13 mouse cellular contexts compared by ENCODE assay signal in the genomic region with DNA sequence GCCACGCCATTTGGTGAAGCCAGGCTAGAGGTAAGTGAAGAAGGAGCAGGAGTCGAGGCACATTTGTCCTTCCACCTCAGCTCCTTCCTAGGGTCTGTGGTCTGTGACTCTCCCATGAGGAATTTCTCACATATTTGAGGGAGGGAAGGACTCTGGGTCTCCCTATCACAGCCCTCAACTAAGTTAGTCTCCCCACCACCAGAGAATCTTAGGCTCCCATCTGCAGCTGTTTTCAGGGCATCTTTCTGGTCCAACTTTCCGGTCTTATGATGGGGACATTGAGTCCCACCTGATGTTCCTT. TPM values are rescaled to one million over a fixed set of nuclear protein-coding genes. Genes with fewer than 3 reads are reported as not detected.
A peak's percentile ranks its signal among the peaks of the same experiment; 100 is the strongest.
DNase-seq lines count a peak whose midpoint lies in the region; ATAC-seq and TF ChIP-seq lines count a peak whose summit lies in the region.
"Had no signal": no experiment of that assay in that cellular context is flagged by ENCODE, and none has a peak within 500 bp of the region (broad histone marks: within the 10 kb centered on the region; RNA-seq: fewer than 3 reads in every experiment).

No protein-coding gene starts in this region.

- no peak for TF ChIP-seq CTCF in stomach, postnatal 0 days (IDR thresholded peaks at IDR 0.05; ENCODE audit: low read depth)

- no peaks in the 10 kb centered on the region for H3K9me3 ChIP-seq in megakaryocyte, embryonic 14.5 days
- no peaks in the 10 kb centered on the region for H3K9me3 ChIP-seq in liver, embryonic 15.5 days (replicated peaks)
- no peaks in the 10 kb centered on the region for H3K9me3 ChIP-seq in stomach, postnatal 0 days (ENCODE audit: control insufficient read depth, low read length)
- H3K9me3 ChIP-seq: forebrain, embryonic 13.5 days; limb, embryonic 12.5 days; midbrain, embryonic 12.5 days had no signal

- ATAC-seq in megakaryocyte, adult 5-6 weeks (ENCODE audit: poor library complexity, severe bottlenecking) = no peak
- no peak for ATAC-seq in liver, embryonic 15.5 days (ENCODE audit: insufficient read depth)
- ATAC-seq in stomach, postnatal 0 days (ENCODE audit: low FRiP score, low TSS enrichment) = no peak

- 60% methylated on average over 3 of the region's 3 CpGs for WGBS in liver, embryonic 15.5 days (ENCODE audit: insufficient replicate concordance)
- WGBS in stomach, postnatal 0 days = 63% methylated on average over 3 of the region's 3 CpGs

- TF ChIP-seq EP300 in stomach, postnatal 0 days (optimal IDR thresholded peaks at IDR 0.05) = no peak

- peak overlapping the region; percentile 80 for H3K4me2 ChIP-seq in liver, embryonic 15.5 days
- peak overlapping the region; percentile 63 for H3K4me2 ChIP-seq in stomach, postnatal 0 days (replicated peaks; ENCODE audit: low read depth)
- H3K4me2 ChIP-seq: forebrain, embryonic 13.5 days; limb, embryonic 12.5 days; midbrain, embryonic 12.5 days had no signal

- H3K36me3 ChIP-seq in megakaryocyte, embryonic 14.5 days (replicated peaks; ENCODE audit: low read length) = peaks cover 65% of the 10 kb centered on the region
- peaks cover 41% of the 10 kb centered on the region for H3K36me3 ChIP-seq in liver, embryonic 15.5 days (replicated peaks)
- H3K36me3 ChIP-seq in stomach, postnatal 0 days (ENCODE audit: control insufficient read depth, insufficient read depth, low read length) = no peaks in the 10 kb centered on the region
- H3K36me3 ChIP-seq: midbrain, embryonic 12.5 days had no signal

- peak overlapping the region; percentile 91 for H3K4me3 ChIP-seq in megakaryocyte, embryonic 14.5 days (replicated peaks)
- peak overlapping the region; percentile 65 for H3K4me3 ChIP-seq in liver, embryonic 15.5 days (replicated peaks)
- H3K4me3 ChIP-seq in stomach, postnatal 0 days (ENCODE audit: low read depth, low read length) = no peak overlapping the region
- H3K4me3 ChIP-seq: forebrain, embryonic 13.5 days; limb, embryonic 12.5 days; midbrain, embryonic 12.5 days had no signal

- peak overlapping the region; percentile 72 for H3K9ac ChIP-seq in liver, embryonic 15.5 days
- H3K9ac ChIP-seq in stomach, postnatal 0 days (ENCODE audit: low read length) = no peak overlapping the region
- H3K9ac ChIP-seq: forebrain, embryonic 13.5 days; limb, embryonic 12.5 days; midbrain, embryonic 12.5 days had no signal

- peak; percentile 58 for DNase-seq in Muller cell, postnatal 12 days (ENCODE audit: inconsistent ontology term)
- DNase-seq in stomach, postnatal 0 days (ENCODE audit: low spot score) = no peak
- DNase-seq in kidney, postnatal 36 days = no peak
- DNase-seq in layer of hippocampus, adult 11-12 months (ENCODE audit: low spot score) = no peak
- DNase-seq: cerebellum, adult 9-11 months; gastrocnemius, postnatal 25 days; right cerebral cortex, postnatal 25 days had no signal

- H3K4me1 ChIP-seq in megakaryocyte, embryonic 14.5 days = peaks cover 87% of the 10 kb centered on the region
- peaks cover 61% of the 10 kb centered on the region for H3K4me1 ChIP-seq in liver, embryonic 15.5 days (replicated peaks)
- 0 out of 2 replicates have a peak, but pooled peaks cover 9% of the 10 kb centered on the region for H3K4me1 ChIP-seq in stomach, postnatal 0 days (replicated peaks; ENCODE audit: control insufficient read depth, insufficient read depth)

- no peaks in the 10 kb centered on the region for H3K27me3 ChIP-seq in megakaryocyte, embryonic 14.5 days (replicated peaks)
- H3K27me3 ChIP-seq in liver, embryonic 15.5 days = no peaks in the 10 kb centered on the region
- H3K27me3 ChIP-seq in stomach, postnatal 0 days (ENCODE audit: control insufficient read depth, insufficient read depth, low read length) = no peaks in the 10 kb centered on the region
- H3K27me3 ChIP-seq: forebrain, embryonic 13.5 days; limb, embryonic 12.5 days had no signal

- H3K27ac ChIP-seq in liver, embryonic 15.5 days (replicated peaks) = peak overlapping the region; percentile 91
- peak overlapping the region; percentile 85 for H3K27ac ChIP-seq in stomach, postnatal 0 days (replicated peaks)
- H3K27ac ChIP-seq: forebrain, embryonic 13.5 days; limb, embryonic 12.5 days; midbrain, embryonic 12.5 days had no signal

RNA-seq across cellular contexts. Expression of a gene that starts 1.3 kb away (rescaled TPM):
- 31.4 and 127 TPM in 2 replicates for polyA plus RNA-seq in megakaryocyte, embryonic 14.5 days (2012; ENCODE audit: insufficient read depth, low replicate concordance)
- total RNA-seq in megakaryocyte, adult 5-6 weeks (2015) = 25.8 and 30.9 TPM in 2 replicates
- total RNA-seq in megakaryocyte, adult 5-6 weeks (2017) = 10.6 and 12.1 TPM in 2 replicates
- 94.6 and 121 TPM in 2 replicates for polyA plus RNA-seq in liver, embryonic 15.5 days (2015; fragmentation: Nextera tagmentation; extraction: Ambion mirVana)
- 10.6 and 10.9 TPM in 2 replicates for polyA plus RNA-seq in stomach, postnatal 0 days (2015; fragmentation: Nextera tagmentation; extraction: Ambion mirVana)
- polyA plus RNA-seq: forebrain, embryonic 13.5 days had no signal

RNA-seq across cellular contexts. Expression of a gene that starts 18.8 kb away (rescaled TPM):
- 34.1 and 96.8 TPM in 2 replicates for polyA plus RNA-seq in megakaryocyte, embryonic 14.5 days (2012; ENCODE audit: insufficient read depth, low replicate concordance)
- total RNA-seq in megakaryocyte, adult 5-6 weeks (2015) = 3.9 and 5.6 TPM in 2 replicates
- 13.2 and 18.4 TPM in 2 replicates for total RNA-seq in megakaryocyte, adult 5-6 weeks (2017)
- 15.9 and 19.3 TPM in 2 replicates for polyA plus RNA-seq in liver, embryonic 15.5 days (2015; fragmentation: Nextera tagmentation; extraction: Ambion mirVana)
- polyA plus RNA-seq in stomach, postnatal 0 days (2015; fragmentation: Nextera tagmentation; extraction: Ambion mirVana) = 25.8 and 27.0 TPM in 2 replicates
